Mouse (Mus musculus): ENCODE measurements around the gene Serpina9.
"Not testable (repeated sequence)": the region's sequence is repeated elsewhere in the genome, so short reads cannot be mapped to it uniquely, and the experiment has no call there.

Serpina9 gene

DNA sequence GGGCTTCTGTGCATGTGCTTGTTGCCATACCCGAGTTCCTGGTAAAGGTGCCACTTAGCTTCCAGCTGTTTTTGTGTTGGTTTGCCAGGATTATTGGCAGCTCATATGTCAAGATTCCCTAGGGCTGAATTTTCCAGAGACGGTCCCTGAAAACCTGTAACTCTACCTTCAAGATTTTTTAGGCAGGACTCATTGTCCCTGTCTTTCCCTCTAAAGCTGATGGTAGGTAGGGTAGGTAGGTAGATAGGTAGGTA lies 24.1 kb downstream of the Serpina9 start:
- DNase-seq = no peak

DNA sequence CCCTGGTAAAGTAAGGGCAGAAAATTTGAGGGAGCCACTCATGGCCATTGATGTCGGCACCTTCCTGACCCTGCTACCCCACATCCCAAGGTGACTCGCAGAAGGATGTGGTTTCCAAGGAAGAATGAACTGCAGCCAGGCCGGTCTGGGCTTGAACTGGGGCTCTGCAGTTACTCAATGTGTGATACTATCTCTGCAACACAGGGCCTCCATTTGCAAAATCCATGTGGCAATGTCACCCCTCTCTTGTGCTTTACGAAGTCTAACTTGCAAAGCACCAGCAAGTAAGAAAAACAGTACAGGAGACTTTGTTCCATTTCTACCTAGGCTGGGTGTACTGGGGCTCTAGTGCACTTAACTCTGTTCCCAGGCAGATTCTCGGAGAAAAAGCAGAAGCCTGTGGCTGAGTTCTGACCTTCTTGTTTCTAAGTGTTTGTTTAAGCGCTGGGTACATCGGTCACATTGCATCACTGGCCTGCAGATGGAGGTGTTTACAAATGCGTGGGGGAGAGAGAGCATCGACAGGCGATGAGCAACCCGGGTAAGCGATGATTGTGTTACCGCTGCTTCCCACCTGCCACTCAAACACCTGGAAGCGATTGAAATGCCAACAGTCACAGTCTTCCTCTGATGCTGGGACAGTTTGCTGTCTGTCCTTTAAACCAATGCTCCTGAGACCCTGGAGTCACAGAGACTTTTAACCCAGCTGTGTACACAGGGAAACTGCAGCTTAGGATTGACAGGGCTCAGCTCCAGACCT lies 24.6 kb downstream of the Serpina9 start:
- DNase-seq = no peak

DNA sequence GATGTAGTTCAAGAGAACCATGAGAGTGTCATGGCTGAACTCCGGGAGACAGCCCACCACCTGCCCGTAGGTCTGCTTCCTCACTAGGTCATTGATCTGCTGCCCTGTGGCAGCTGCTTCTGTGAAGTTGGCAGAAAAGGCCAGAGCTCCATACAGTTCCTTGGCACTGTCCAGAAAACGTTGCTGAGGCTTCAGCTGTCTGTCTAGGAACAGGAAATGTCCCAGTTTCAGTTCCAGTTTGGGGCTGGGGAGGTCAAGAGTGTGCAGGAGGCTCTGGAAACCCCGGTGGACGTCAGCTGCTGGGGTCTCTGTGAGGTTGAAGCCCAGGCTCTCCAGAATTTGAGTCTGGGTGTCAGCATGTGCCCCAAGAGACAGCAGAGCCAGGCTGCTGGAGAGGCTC lies 27.7 kb downstream of the Serpina9 start:
- DNase-seq = no peak

DNA sequence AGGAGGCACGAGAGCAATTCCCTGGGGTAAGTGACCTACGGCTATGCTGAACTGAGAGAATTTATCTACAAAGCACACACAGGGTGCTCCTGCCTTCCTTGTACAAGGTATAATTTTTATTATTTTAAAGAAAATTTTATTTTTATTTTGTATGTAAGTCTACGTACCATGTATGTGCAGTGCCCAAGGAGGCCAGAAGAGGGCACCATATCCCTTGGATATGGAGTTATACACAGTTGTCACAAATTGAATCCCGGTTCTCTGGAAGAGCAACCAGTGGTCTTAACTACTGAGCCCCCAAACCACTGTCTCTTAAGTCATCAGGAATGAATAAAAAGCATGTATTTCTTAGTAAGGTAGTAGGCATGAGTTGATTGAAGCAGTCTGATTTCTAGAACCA lies 28.6 kb downstream of the Serpina9 start:
- DNase-seq = peak; percentile 59 to 81

GRCm38 (mm10) chr12:103981646-103982360 lies 31.8 kb downstream of the Serpina9 start:
- no peak for DNase-seq

DNA sequence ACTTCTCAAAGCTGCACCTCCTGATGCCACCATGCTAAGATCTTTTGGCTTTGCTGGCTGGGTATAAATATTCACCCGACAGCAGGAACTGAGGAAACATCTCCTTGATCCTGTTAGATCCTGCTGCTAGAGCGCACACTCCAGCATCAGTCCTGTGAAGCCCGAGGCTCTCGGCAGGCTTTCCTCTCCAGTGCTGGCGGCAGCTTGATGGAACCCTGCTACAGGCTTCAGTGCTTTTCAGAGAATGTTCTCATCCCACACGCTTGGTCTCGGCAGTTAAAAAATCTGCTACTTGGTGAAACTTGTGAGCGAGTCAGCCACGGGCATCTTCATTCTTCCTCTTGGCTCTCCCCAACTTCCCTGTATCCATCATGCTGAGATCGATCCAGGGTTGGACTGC lies 35.3 kb downstream of the Serpina9 start:
- DNase-seq = no peak

DNA sequence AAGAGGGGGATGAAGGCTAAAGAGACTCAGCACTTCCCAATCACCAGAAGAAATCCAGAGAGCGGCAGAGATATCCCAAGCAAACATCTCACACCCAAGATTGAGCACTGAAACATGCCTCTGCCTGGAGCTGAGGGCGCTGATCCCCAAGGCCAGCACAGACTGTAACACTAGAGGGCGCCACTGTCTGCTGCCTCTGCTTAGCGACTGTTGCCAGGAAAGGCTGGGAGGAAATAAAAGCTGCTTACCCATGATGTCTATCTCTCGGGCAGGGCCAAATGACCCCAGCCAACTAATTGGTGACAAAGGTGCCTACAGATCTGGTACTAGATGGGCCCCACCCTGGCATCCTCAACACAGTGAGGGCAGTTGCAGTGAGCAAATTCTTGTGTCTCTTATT lies 35.7 kb downstream of the Serpina9 start:
- peak; percentile 46 to 65 for DNase-seq

- no peak for DNase-seq
These were observed 36.5 kb downstream of the Serpina9 start for GRCm38 (mm10) chr12:103977060-103977459.

- no peak for DNase-seq
These were observed 42.5 kb downstream of the Serpina9 start for GRCm38 (mm10) chr12:103971080-103971479.

DNA sequence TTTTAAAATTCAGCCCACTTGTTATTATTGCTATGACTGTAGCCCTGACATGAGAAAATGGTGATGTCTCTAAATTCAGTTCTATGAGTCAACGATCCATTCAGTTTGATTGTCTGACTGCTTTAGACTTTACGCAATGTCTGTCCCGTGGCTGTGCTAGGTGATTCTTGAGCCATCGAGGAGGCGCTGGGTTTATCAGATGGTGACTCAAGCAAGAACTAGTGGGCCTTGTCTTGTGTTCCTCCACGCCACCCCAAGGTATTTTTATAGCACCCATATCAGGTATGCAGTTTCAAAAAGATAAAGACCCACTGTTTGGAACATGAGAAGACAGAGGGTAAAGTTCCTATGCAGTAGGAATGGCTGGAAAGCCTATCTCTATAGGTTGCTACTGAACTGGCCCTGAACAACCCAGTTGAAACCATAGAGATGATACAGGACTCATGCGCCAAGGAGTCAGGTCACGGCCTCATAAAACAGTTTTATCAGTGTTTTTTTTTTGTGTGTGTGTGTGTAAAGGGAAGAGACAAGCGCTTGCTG lies 43.9 kb downstream of the Serpina9 start:
- DNase-seq = no peak

GRCm38 (mm10) chr12:103966761-103967160 lies 46.8 kb downstream of the Serpina9 start:
- no peak for DNase-seq

- no peak for DNase-seq
These were observed 50.3 kb downstream of the Serpina9 start for GRCm38 (mm10) chr12:103963288-103963687.

- no peak for DNase-seq
These were observed 50.7 kb downstream of the Serpina9 start for GRCm38 (mm10) chr12:103962860-103963259.

- DNase-seq = no peak
These were observed 51.2 kb downstream of the Serpina9 start for GRCm38 (mm10) chr12:103962337-103962736.

- DNase-seq = no peak
These were observed 51.8 kb downstream of the Serpina9 start for GRCm38 (mm10) chr12:103961716-103962115.

DNA sequence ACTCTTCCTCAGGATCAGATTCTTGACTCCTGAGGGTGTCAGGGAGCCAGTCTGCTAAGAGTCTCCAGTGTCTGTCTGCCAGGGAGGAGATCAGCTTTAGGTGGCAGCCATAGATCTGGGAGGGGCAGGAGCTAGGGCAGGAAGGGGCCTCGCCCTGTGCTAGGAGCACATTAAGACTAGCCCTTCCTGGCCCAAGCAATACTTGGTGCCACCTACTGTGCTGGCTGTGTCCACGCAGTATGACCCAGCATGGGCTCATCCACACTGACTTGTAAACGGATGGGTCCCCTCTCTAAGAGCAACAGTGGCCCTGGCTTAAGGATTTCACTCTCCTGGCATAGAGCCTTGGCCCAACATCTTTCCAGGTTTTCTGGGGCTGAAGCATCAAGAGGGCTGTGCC lies 54.8 kb downstream of the Serpina9 start, which contains the start of gene Serpina1e:
Serpina1e (minus strand) TSS at position 178 of the 400 bp plus-strand sequence.
- DNase-seq = no peak

DNA sequence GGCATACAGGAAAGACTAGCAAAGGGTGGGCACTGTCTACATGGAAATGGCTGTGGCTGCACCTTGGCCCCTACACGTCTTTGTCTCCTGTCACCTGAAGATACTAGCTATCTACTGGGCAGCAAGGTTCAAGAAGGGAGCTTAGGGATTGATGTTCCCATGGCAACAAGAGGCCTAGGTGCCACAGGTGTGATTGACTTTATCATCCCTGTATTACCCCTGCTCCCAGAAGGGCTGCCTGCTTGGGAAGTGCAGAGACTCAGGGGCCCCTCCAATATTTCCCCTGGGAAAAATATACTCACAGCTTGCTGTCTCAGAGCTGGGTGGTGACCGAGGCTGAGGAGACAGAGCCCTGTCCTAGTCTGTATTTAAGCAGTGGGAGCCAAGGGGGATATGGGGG lies 57.0 kb downstream of the Serpina9 start:
- DNase-seq = not testable (repeated sequence)

DNA sequence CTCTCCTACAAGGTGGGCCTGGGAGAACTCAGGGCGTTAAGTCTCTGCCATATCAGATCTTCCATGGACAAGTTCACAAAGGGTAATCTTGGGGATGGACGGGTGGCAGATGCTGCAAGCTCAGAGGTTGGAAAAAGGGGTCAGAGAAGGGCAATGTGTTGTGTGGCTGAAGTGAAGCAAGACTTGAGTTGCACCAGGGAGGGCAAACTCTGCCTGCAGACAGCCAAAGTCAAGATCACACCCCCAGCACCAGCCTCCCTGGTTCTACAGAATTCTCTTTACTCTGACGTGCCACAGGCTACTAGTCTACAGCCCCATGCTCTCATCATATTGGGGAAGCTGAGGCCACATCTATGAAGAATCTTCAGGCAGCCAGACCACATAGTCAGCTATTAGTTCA lies 60.6 kb downstream of the Serpina9 start:
- not testable (repeated sequence) for DNase-seq

- DNase-seq = no peak
These were observed 67.3 kb downstream of the Serpina9 start for GRCm38 (mm10) chr12:103946243-103946642.

Measured in cerebellum, postnatal 14 days (tissue).